In genomic region chr16:11086856-11087588, GRCm38 (mm10) we compare ENCODE assay signal across 9 mouse cellular contexts. TPM values are rescaled to one million over a fixed set of nuclear protein-coding genes. Genes with fewer than 3 reads are reported as not detected.
A peak's percentile ranks its signal among the peaks of the same experiment; 100 is the strongest.
DNase-seq lines count a peak whose midpoint lies in the region; ATAC-seq and TF ChIP-seq lines count a peak whose summit lies in the region.
"Had no signal": no experiment of that assay in that cellular context is flagged by ENCODE, and none has a peak within 500 bp of the region (broad histone marks: within the 10 kb centered on the region; RNA-seq: fewer than 3 reads in every experiment).

No protein-coding gene starts in this region.

- TF ChIP-seq CTCF in layer of hippocampus, adult 2 months (conservative IDR thresholded peaks at IDR 0.05) = peak; percentile 64

- H3K4me3 ChIP-seq in layer of hippocampus, adult 2 months = no peak overlapping the region
- H3K4me3 ChIP-seq in embryonic facial prominence, embryonic 14.5 days (ENCODE audit: low read depth, low read length) = no peak overlapping the region
- no peak overlapping the region for H3K4me3 ChIP-seq in midbrain, embryonic 15.5 days
- H3K4me3 ChIP-seq: embryonic facial prominence, embryonic 13.5 days had no signal

- 73% methylated on average over 5 of the region's 5 CpGs for WGBS in embryonic facial prominence, embryonic 14.5 days
- WGBS in midbrain, embryonic 15.5 days = 55% methylated on average over 5 of the region's 5 CpGs

- H3K27ac ChIP-seq in layer of hippocampus, adult 2 months = peak overlapping the region; percentile 63
- H3K27ac ChIP-seq in embryonic facial prominence, embryonic 14.5 days (replicated peaks; ENCODE audit: low read depth, low read length) = no peak overlapping the region
- peak overlapping the region; percentile 35; the same call in 1 of the 2 replicates for H3K27ac ChIP-seq in midbrain, embryonic 15.5 days
- H3K27ac ChIP-seq: embryonic facial prominence, embryonic 13.5 days had no signal

- H3K9me3 ChIP-seq in embryonic facial prominence, embryonic 14.5 days (ENCODE audit: control insufficient read depth, low read length) = no peaks in the 10 kb centered on the region
- H3K9me3 ChIP-seq in midbrain, embryonic 15.5 days = no peaks in the 10 kb centered on the region
- H3K9me3 ChIP-seq: embryonic facial prominence, embryonic 13.5 days had no signal

- H3K4me2 ChIP-seq in embryonic facial prominence, embryonic 14.5 days (ENCODE audit: low read depth, low read length) = no peak overlapping the region
- no peak overlapping the region for H3K4me2 ChIP-seq in midbrain, embryonic 15.5 days
- H3K4me2 ChIP-seq: embryonic facial prominence, embryonic 13.5 days had no signal

- no peaks in the 10 kb centered on the region for H3K27me3 ChIP-seq in embryonic facial prominence, embryonic 14.5 days (replicated peaks; ENCODE audit: control insufficient read depth, insufficient read depth, low read length)
- H3K27me3 ChIP-seq in midbrain, embryonic 15.5 days (replicated peaks) = no peaks in the 10 kb centered on the region
- H3K27me3 ChIP-seq: embryonic facial prominence, embryonic 13.5 days had no signal

- H3K4me1 ChIP-seq in embryonic facial prominence, embryonic 14.5 days (ENCODE audit: control insufficient read depth, insufficient read depth, low read length) = no peaks in the 10 kb centered on the region
- H3K4me1 ChIP-seq in midbrain, embryonic 15.5 days = no peaks in the 10 kb centered on the region
- H3K4me1 ChIP-seq: embryonic facial prominence, embryonic 13.5 days had no signal

- no peak for DNase-seq in layer of hippocampus, adult 2 months (ENCODE audit: low spot score in 2 of 2)
- no peak for DNase-seq in layer of hippocampus, adult 11-12 months (ENCODE audit: low spot score)
- peak; percentile 20 for DNase-seq in ZHBTc4 (ENCODE audit: low read depth, low spot score)
- DNase-seq in embryonic facial prominence, embryonic 14.5 days (ENCODE audit: low spot score) = peak; percentile 51
- no peak for DNase-seq in thymus, postnatal 0 days (ENCODE audit: low spot score)
- DNase-seq in embryo, embryonic 10.5 days (ENCODE audit: low spot score) = no peak

- H3K9ac ChIP-seq in embryonic facial prominence, embryonic 14.5 days (ENCODE audit: low read depth, low read length) = no peak overlapping the region
- no peak overlapping the region for H3K9ac ChIP-seq in midbrain, embryonic 15.5 days
- H3K9ac ChIP-seq: embryonic facial prominence, embryonic 13.5 days had no signal

- H3K36me3 ChIP-seq in embryonic facial prominence, embryonic 14.5 days (ENCODE audit: control insufficient read depth, insufficient read depth, low read length) = peaks cover 94% of the 10 kb centered on the region
- peaks cover 31% of the 10 kb centered on the region for H3K36me3 ChIP-seq in midbrain, embryonic 15.5 days (replicated peaks)

- ATAC-seq in embryonic facial prominence, embryonic 14.5 days (ENCODE audit: low read depth) = peak; percentile 42; the same call in 1 of the 2 replicates
- peak; percentile 65 for ATAC-seq in midbrain, embryonic 15.5 days (replicated peaks)
- ATAC-seq in monocyte, adult 5-6 weeks (replicated peaks; ENCODE audit: insufficient number of reproducible peaks, low FRiP score, low TSS enrichment, poor library complexity, severe bottlenecking) = no peak

RNA-seq across cellular contexts. Expression of gene Litaf, which starts 21.1 kb away (rescaled TPM):
- total RNA-seq in layer of hippocampus, adult 2 months (2021) = 10 to 100 TPM; 14.1 to 14.5 TPM
- 88.9 and 101 TPM in 2 replicates for polyA plus RNA-seq in embryonic facial prominence, embryonic 14.5 days (2014; fragmentation: Nextera tagmentation; extraction: Ambion mirVana)
- polyA plus RNA-seq in midbrain, embryonic 15.5 days (2015; fragmentation: Nextera tagmentation; extraction: Ambion mirVana) = 28.0 and 28.8 TPM in 2 replicates
- 36.7 and 38.5 TPM in 2 replicates for polyA plus RNA-seq in thymus, postnatal 0 days (2015; fragmentation: Nextera tagmentation; extraction: Ambion mirVana)
- total RNA-seq in monocyte, adult 5-6 weeks (2017) = 68.7 to 164 TPM (median 135 TPM) in 3 replicates

RNA-seq across cellular contexts. Expression of gene Snn, which starts 26.3 kb away (rescaled TPM):
- total RNA-seq in layer of hippocampus, adult 2 months (2021) = 100 to 1,000 TPM; 171 TPM
- polyA plus RNA-seq in embryonic facial prominence, embryonic 14.5 days (2014; fragmentation: Nextera tagmentation; extraction: Ambion mirVana) = 46.9 and 55.5 TPM in 2 replicates
- polyA plus RNA-seq in midbrain, embryonic 15.5 days (2015; fragmentation: Nextera tagmentation; extraction: Ambion mirVana) = 135 TPM in 2 replicates
- polyA plus RNA-seq in thymus, postnatal 0 days (2015; fragmentation: Nextera tagmentation; extraction: Ambion mirVana) = 46.4 and 51.8 TPM in 2 replicates
- 20.7 to 30.3 TPM (median 27.4 TPM) in 3 replicates for total RNA-seq in monocyte, adult 5-6 weeks (2017)

RNA-seq across cellular contexts. Expression of gene Txndc11, which starts 47.4 kb away (rescaled TPM):
- 10 to 100 TPM; 30.5 to 31.5 TPM for total RNA-seq in layer of hippocampus, adult 2 months (2021)
- polyA plus RNA-seq in embryonic facial prominence, embryonic 14.5 days (2014; fragmentation: Nextera tagmentation; extraction: Ambion mirVana) = 37.8 and 42.4 TPM in 2 replicates
- 32.0 and 34.6 TPM in 2 replicates for polyA plus RNA-seq in midbrain, embryonic 15.5 days (2015; fragmentation: Nextera tagmentation; extraction: Ambion mirVana)
- 23.6 and 27.2 TPM in 2 replicates for polyA plus RNA-seq in thymus, postnatal 0 days (2015; fragmentation: Nextera tagmentation; extraction: Ambion mirVana)
- total RNA-seq in monocyte, adult 5-6 weeks (2017) = 26.1 to 46.2 TPM (median 27.6 TPM) in 3 replicates

Comparison
In these comparisons a context has a peak if more than half of its experiments do, and no peak if none do; other contexts are left out.
1. DNase-seq: peak in ZHBTc4 (single experiment) and embryonic facial prominence, embryonic 14.5 days (single experiment); none in layer of hippocampus, adult 2 months (0 of 2), layer of hippocampus, adult 11-12 months (single experiment), thymus, postnatal 0 days (single experiment) and embryo, embryonic 10.5 days (single experiment).